Mouse (Mus musculus): ENCODE results near the gene Tbx6. TPM values are rescaled to one million over a fixed set of nuclear protein-coding genes. Genes with fewer than 3 reads are reported as not detected.

Gene Tbx6
- polyA plus RNA-seq, 2 experiments, result 0.41 to 2.0 TPM

- H3K27me3 ChIP-seq (ENCODE audit: control insufficient read depth, insufficient read depth, low read length), result no peaks in the 10 kb centered on the region
- H3K9ac ChIP-seq (ENCODE audit: low read depth, low read length, severe bottlenecking), result no peak overlapping the region
- 79% methylated on average over 8 of the region's 8 CpGs for WGBS
- H3K4me3 ChIP-seq (replicated peaks; ENCODE audit: low read length), result no peak overlapping the region
- ATAC-seq (ENCODE audit: low FRiP score, low read depth), result no peak
- no peak for TF ChIP-seq POLR2A (IDR thresholded peaks at IDR 0.05; ENCODE audit: borderline replicate concordance, extremely low read depth, insufficient read depth, insufficient read length)
- no peak overlapping the region for H3K4me2 ChIP-seq (replicated peaks; ENCODE audit: low read depth, low read length, severe bottlenecking)
- DNase-seq (ENCODE audit: low spot score), result no peak
- no peaks in the 10 kb centered on the region for H3K36me3 ChIP-seq (ENCODE audit: control insufficient read depth, insufficient read depth, low read length)
- H3K9me3 ChIP-seq (ENCODE audit: control insufficient read depth, low read length), result no peaks in the 10 kb centered on the region
- no peaks in the 10 kb centered on the region for H3K4me1 ChIP-seq (ENCODE audit: control insufficient read depth, insufficient read depth, low read length)
- H3K27ac ChIP-seq (replicated peaks; ENCODE audit: low read depth, low read length), result no peak overlapping the region
These were observed 35.2 kb downstream of the Tbx6 start for GRCm38 (mm10) chr7:126816494-126816893.

DNA sequence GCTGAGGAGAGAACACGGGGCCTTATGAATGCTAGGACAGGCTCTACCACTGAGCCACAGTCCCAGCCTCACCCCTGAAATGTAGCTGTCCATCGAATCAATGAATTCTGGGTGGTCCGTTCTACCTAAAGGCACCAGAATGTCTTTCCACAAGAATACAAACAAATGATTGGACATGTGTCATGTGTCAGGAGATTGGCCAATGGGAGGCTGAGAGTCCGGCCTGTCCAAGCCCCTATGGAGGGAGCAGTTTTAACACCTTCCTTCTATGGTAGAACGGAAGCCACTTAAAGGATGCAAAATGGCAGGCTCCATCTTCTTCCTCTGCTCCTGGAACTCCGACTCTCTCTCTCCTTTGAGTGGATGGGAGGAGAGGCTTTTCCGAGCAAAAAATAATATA, 36.3 kb downstream of the Tbx6 start:
- 82% methylated on average over 7 of the region's 7 CpGs for WGBS
- Histone ChIP-seq H3K27ac (replicated peaks; ENCODE audit: low read depth, low read length) (no peak overlapping the region), H3K4me1 (ENCODE audit: control insufficient read depth, insufficient read depth, low read length) (no peaks in the 10 kb centered on the region), H3K4me2 (replicated peaks; ENCODE audit: low read depth, low read length, severe bottlenecking) (no peak overlapping the region), H3K27me3 (ENCODE audit: control insufficient read depth, insufficient read depth, low read length) (no peaks in the 10 kb centered on the region), H3K36me3 (ENCODE audit: control insufficient read depth, insufficient read depth, low read length) (no peaks in the 10 kb centered on the region), H3K9ac (ENCODE audit: low read depth, low read length, severe bottlenecking) (no peak overlapping the region), H3K9me3 (ENCODE audit: control insufficient read depth, low read length) (no peaks in the 10 kb centered on the region), H3K4me3 (replicated peaks; ENCODE audit: low read length) (no peak overlapping the region)
- ATAC-seq (ENCODE audit: low FRiP score, low read depth) (no peak), DNase-seq (ENCODE audit: low spot score) (no peak)
- TF ChIP-seq POLR2A (IDR thresholded peaks at IDR 0.05; ENCODE audit: borderline replicate concordance, extremely low read depth, insufficient read depth, insufficient read length), result no peak

GRCm38 (mm10) chr7:126818818-126819217, 37.5 kb downstream of the Tbx6 start:
- no peak for TF ChIP-seq POLR2A (IDR thresholded peaks at IDR 0.05; ENCODE audit: borderline replicate concordance, extremely low read depth, insufficient read depth, insufficient read length)
- WGBS, result 40% methylated on average over 1 of the region's 1 CpGs
- ATAC-seq (ENCODE audit: low FRiP score, low read depth), result no peak
- Histone ChIP-seq H3K4me3 (replicated peaks; ENCODE audit: low read length) (no peak overlapping the region), H3K9ac (ENCODE audit: low read depth, low read length, severe bottlenecking) (no peak overlapping the region), H3K9me3 (ENCODE audit: control insufficient read depth, low read length) (no peaks in the 10 kb centered on the region), H3K4me1 (ENCODE audit: control insufficient read depth, insufficient read depth, low read length) (0 out of 2 replicates have a peak, but pooled peaks cover 3% of the 10 kb centered on the region), H3K27ac (replicated peaks; ENCODE audit: low read depth, low read length) (no peak overlapping the region), H3K36me3 (ENCODE audit: control insufficient read depth, insufficient read depth, low read length) (no peaks in the 10 kb centered on the region), H3K4me2 (replicated peaks; ENCODE audit: low read depth, low read length, severe bottlenecking) (no peak overlapping the region), H3K27me3 (ENCODE audit: control insufficient read depth, insufficient read depth, low read length) (peaks cover 9% of the 10 kb centered on the region; the same call in 1 of the 2 replicates)
- no peak for DNase-seq (ENCODE audit: low spot score)

GRCm38 (mm10) chr7:126821835-126822511, 40.7 kb downstream of the Tbx6 start:
- Histone ChIP-seq H3K9me3 (ENCODE audit: control insufficient read depth, low read length) (no peaks in the 10 kb centered on the region), H3K27me3 (ENCODE audit: control insufficient read depth, insufficient read depth, low read length) (peaks cover 24% of the 10 kb centered on the region; the same call in 1 of the 2 replicates), H3K27ac (replicated peaks; ENCODE audit: low read depth, low read length) (no peak overlapping the region), H3K4me2 (replicated peaks; ENCODE audit: low read depth, low read length, severe bottlenecking) (no peak overlapping the region), H3K4me1 (ENCODE audit: control insufficient read depth, insufficient read depth, low read length) (0 out of 2 replicates have a peak, but pooled peaks cover 3% of the 10 kb centered on the region), H3K4me3 (replicated peaks; ENCODE audit: low read length) (no peak overlapping the region), H3K36me3 (ENCODE audit: control insufficient read depth, insufficient read depth, low read length) (no peaks in the 10 kb centered on the region), H3K9ac (ENCODE audit: low read depth, low read length, severe bottlenecking) (no peak overlapping the region)
- 24% methylated on average over 7 of the region's 7 CpGs for WGBS
- ATAC-seq (ENCODE audit: low FRiP score, low read depth), result no peak
- DNase-seq (ENCODE audit: low spot score), result peak; percentile 68
- TF ChIP-seq POLR2A (IDR thresholded peaks at IDR 0.05; ENCODE audit: borderline replicate concordance, extremely low read depth, insufficient read depth, insufficient read length), result no peak

DNA sequence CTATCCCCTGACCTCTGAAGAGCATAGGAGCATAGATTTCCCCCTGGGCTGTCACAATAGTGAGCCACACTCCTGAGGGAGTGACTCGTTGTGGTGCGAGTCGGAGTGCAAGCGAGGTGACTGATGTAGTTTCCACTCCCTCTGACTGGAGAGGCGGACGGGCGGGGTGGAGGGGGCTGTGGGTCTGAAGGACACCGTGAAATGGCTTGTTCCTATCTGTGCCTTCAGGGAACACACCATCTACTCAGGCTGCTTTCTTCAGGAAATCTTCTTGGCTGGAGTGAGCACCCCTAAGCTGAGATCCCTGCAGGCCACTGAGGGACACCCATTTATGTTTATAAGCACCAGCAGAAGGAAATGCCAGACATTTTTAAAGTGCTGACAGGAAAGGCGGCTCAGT, 41.5 kb downstream of the Tbx6 start:
- 12% methylated on average over 9 of the region's 9 CpGs for WGBS

More for the DNA sequence above, 41.5 kb downstream of the Tbx6 start:
- no peak for DNase-seq (ENCODE audit: low spot score)
- Histone ChIP-seq H3K9me3 (ENCODE audit: control insufficient read depth, low read length) (no peaks in the 10 kb centered on the region), H3K4me3 (replicated peaks; ENCODE audit: low read length) (no peak overlapping the region), H3K36me3 (ENCODE audit: control insufficient read depth, insufficient read depth, low read length) (no peaks in the 10 kb centered on the region), H3K27me3 (ENCODE audit: control insufficient read depth, insufficient read depth, low read length) (peaks cover 24% of the 10 kb centered on the region; the same call in 1 of the 2 replicates), H3K27ac (replicated peaks; ENCODE audit: low read depth, low read length) (no peak overlapping the region), H3K9ac (ENCODE audit: low read depth, low read length, severe bottlenecking) (no peak overlapping the region), H3K4me1 (ENCODE audit: control insufficient read depth, insufficient read depth, low read length) (0 out of 2 replicates have a peak, but pooled peaks cover 3% of the 10 kb centered on the region), H3K4me2 (replicated peaks; ENCODE audit: low read depth, low read length, severe bottlenecking) (no peak overlapping the region)
- no peak for ATAC-seq (ENCODE audit: low FRiP score, low read depth)
- TF ChIP-seq POLR2A (IDR thresholded peaks at IDR 0.05; ENCODE audit: borderline replicate concordance, extremely low read depth, insufficient read depth, insufficient read length), result no peak
